Mouse (Mus musculus) liver, adult 2 months (tissue): ENCODE results near the gene Gm28043. TPM values are rescaled to one million over a fixed set of nuclear protein-coding genes. Genes with fewer than 3 reads are reported as not detected.

Experiments used
- DNase-seq: peaks from one replicate; pipeline ENCODE4 v3.0.0-alpha.2; 2011; ENCODE audit warnings: low read depth, low spot score; ENCODE audit errors: extremely low read depth
- H3K27ac ChIP-seq: fragments of 200-500 bp; replicated peaks from 2 replicates; pipeline ENCODE4 v1.5.1; 2012; ENCODE audit warnings: low read depth, mild to moderate bottlenecking, control low read depth, inconsistent platforms, low read length; ENCODE audit not compliant: insufficient read depth
- H3K27me3 ChIP-seq: fragments of 200-500 bp; 2 replicates; pipeline ENCODE4 v1.6.1; 2012; ENCODE audit warnings: mild to moderate bottlenecking, moderate library complexity, low read length, inconsistent platforms; ENCODE audit not compliant: control insufficient read depth, insufficient read depth
- H3K36me3 ChIP-seq: fragments of 200-500 bp; 2 replicates; pipeline ENCODE4 v1.6.1; 2012; ENCODE audit warnings: low read length, inconsistent platforms; ENCODE audit not compliant: control insufficient read depth, insufficient read depth
- H3K4me1 ChIP-seq: fragments of 200-500 bp; 2 replicates; pipeline ENCODE4 v1.6.1; 2011; ENCODE audit warnings: low read length; ENCODE audit not compliant: control insufficient read depth, insufficient read depth
- H3K4me3 ChIP-seq: fragments of 200-500 bp; 2 replicates; pipeline ENCODE4 v1.5.1; 2011; ENCODE audit warnings: low read depth, mild to moderate bottlenecking, control low read depth, low read length, moderate library complexity; ENCODE audit not compliant: insufficient read depth
- H3K79me2 ChIP-seq: fragments of 200-500 bp; 2 replicates; pipeline ENCODE4 v1.6.1; 2012; ENCODE audit warnings: inconsistent platforms, mild to moderate bottlenecking, low read length, moderate library complexity; ENCODE audit not compliant: control insufficient read depth, insufficient read depth
- H3K9ac ChIP-seq: fragments of 200-500 bp; 2 replicates; pipeline ENCODE4 v1.6.1; 2012; ENCODE audit warnings: low read depth, mild to moderate bottlenecking, control low read depth, inconsistent platforms, low read length
- CTCF ChIP-seq: fragments of 200-500 bp; IDR thresholded peaks from 2 replicates; pipeline ENCODE4 v1.5.1; 2011; ENCODE audit warnings: low read depth, low read length, control low read depth
- POLR2A ChIP-seq: fragments of 200-500 bp; IDR thresholded peaks from 2 replicates; pipeline ENCODE4 v1.6.1; 2011; ENCODE audit warnings: low read length, control low read depth; ENCODE audit not compliant: insufficient read depth; ENCODE audit errors: extremely low read depth
- WGBS: fragments of 180-500 bp; shearing (Covaris S2); methylation state at CpG from one replicate; pipeline ENCODE4 v1.1.7; 2018; 5-methylcytosine and 5-hydroxymethylcytosine counted together
- polyA plus RNA-seq: library from polyadenylated mRNA; depleted of rRNA; stranded (reverse); fragments of >200 nt; gene quantifications from 2 replicates; pipeline ENCODE4 v1.2.3, GENCODE M21; 2012
- total RNA-seq: library from RNA; depleted of rRNA; stranded (reverse); fragments of >200 nt; gene quantifications from 2 replicates; pipeline ENCODE4 v1.2.3, GENCODE M21; 2014

Gm28043 gene
- total and polyA plus RNA-seq, 2 experiments, result 0.60 to 1.9 TPM

DNA sequence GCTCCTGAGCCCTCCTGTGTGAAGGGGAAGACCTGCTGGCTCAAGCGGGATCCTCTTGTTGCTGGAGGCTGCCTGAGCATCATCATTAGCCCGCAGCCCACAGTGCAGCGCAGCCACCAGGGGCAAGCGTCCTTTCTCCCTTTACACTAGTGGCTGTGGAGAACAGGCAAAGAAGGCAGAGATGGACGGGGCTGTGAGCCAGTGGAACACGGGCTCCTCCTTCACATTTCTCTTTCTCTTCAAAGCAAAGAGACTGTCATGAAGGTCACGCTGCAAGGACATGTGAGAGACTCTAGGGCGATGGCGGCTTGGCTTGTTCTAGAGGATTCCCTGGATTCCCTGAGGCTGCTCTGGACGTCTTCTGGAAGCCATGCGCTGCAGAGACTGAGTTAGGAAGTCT is 26.3 kb downstream of the Gm28043 start:
- Histone ChIP-seq H3K27me3 (no peaks in the 10 kb centered on the region), H3K9ac (no peak overlapping the region), H3K79me2 (no peaks in the 10 kb centered on the region), H3K27ac (no peak overlapping the region), H3K4me1 (no peaks in the 10 kb centered on the region), H3K4me3 (no peak overlapping the region), H3K36me3 (peaks cover 14% of the 10 kb centered on the region)
- TF ChIP-seq CTCF, result no peak
- DNase-seq, result no peak
- WGBS, result 95% methylated on average over 11 of the region's 11 CpGs

DNA sequence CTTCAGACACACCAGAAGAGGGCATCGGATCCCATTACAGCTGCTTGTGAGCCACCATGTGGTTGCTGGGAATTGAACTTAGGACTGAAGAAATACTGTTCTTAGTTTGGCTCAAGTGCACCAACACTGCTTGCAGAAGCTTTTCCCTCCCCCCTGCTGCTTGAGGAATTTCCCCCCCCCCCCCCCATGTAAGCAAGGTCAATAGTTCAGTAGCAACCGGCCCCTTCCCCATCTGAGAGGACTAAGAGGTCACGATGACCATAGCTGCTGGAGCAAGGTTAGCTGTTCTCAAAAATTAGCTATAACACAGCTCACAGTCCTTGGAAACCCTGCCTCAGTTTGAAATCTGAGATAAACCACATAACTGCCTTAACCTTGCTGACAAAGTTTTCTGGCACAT is 27.5 kb downstream of the Gm28043 start:
- H3K4me1 ChIP-seq, result no peaks in the 10 kb centered on the region
- no peak overlapping the region for H3K9ac ChIP-seq
- no peaks in the 10 kb centered on the region for H3K27me3 ChIP-seq
- H3K27ac ChIP-seq, result no peak overlapping the region
- H3K4me3 ChIP-seq, result no peak overlapping the region
- no peaks in the 10 kb centered on the region for H3K79me2 ChIP-seq
- peaks cover 10% of the 10 kb centered on the region for H3K36me3 ChIP-seq
- no peak for DNase-seq
- TF ChIP-seq POLR2A (no peak), CTCF (no peak)
- 89% methylated on average over 3 of the region's 3 CpGs for WGBS

DNA sequence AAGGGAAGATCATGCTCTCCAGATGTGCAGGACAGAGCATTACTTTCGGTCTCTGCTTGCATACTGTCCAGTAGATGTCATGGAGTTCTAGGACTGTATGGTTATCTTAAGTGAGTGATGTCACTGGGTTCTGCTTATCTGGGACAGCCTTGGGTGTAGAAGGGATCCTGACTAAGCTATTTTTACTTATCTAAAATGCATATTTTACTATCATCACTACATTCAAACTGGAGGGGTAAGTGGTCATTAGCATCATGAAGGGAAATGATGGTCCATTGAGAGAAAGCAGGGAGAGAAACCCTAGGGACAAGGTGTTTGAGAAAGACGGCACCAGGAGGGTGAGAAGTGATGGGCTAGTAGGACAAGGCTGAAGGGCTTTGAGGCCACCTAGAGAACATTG is 43.6 kb downstream of the Gm28043 start:
- no peak overlapping the region for H3K27ac ChIP-seq
- DNase-seq, result no peak
- no peaks in the 10 kb centered on the region; the same call in none of the 2 replicates for H3K4me1 ChIP-seq

DNA sequence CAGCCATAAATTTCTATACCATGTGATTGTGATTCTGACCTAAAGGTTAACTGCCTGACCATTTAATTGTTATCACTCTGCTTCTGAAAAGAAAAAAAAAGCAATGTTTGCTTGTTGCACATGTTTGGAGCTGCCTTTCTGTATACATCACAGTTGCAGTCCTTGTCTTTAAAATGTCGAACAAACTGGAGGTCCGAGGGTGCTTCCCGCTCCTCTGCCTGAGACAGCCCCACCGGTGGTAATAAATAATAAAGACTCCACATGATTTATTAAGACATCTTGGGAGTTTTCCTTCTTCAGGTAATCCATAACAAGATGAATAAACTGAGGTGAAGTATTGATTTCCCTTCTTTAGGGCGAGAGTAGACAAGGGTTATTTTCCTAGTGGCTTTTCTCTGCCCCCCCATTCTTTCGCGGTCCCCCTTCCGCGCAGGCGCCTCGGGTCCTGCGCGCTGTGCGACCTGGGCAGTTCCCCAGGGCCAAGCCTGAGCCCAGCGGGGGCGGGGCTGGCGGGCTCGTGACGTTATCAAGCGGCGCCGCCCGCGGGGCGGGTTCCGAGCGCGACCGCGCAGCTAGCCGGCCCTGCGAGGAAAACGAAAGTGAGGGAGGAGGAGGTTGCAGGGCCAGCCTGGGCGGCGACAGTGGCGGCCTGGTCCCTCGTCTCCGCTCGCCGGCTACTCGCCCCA is 45.5 kb downstream of the Gm28043 start, which contains the start of gene Cmtr1:
Cmtr1 (plus strand) TSS at position 520 of the 686 bp plus-strand sequence.
- peaks cover 13% of the 10 kb centered on the region for H3K36me3 ChIP-seq
- H3K27ac ChIP-seq, result peak within 1 kb of the TSS; percentile 59
- peak; percentile 73 for DNase-seq
- H3K79me2 ChIP-seq, result peaks cover 16% of the 10 kb centered on the region; the same call in 1 of the 2 replicates
- H3K4me1 ChIP-seq, result no peaks in the 10 kb centered on the region; the same call in none of the 2 replicates
- TF ChIP-seq CTCF, result no peak
- peak; percentile 71 for TF ChIP-seq POLR2A
- no peaks in the 10 kb centered on the region for H3K27me3 ChIP-seq
- H3K9ac ChIP-seq, result peak within 1 kb of the TSS; percentile 95
- 1% methylated on average over 41 of the region's 41 CpGs for WGBS
- peak within 1 kb of the TSS; percentile 88 for H3K4me3 ChIP-seq

More for the DNA sequence above, 43.6 kb downstream of the Gm28043 start:
- Histone ChIP-seq H3K27me3 (no peaks in the 10 kb centered on the region), H3K4me3 (no peak overlapping the region), H3K9ac (no peak overlapping the region), H3K36me3 (peaks cover under 1% of the 10 kb centered on the region; the same call in 1 of the 2 replicates), H3K79me2 (peaks cover 5% of the 10 kb centered on the region; the same call in 1 of the 2 replicates)
- TF ChIP-seq CTCF, result no peak
- TF ChIP-seq POLR2A, result no peak
- WGBS, result 80% methylated on average over 2 of the region's 2 CpGs

DNA sequence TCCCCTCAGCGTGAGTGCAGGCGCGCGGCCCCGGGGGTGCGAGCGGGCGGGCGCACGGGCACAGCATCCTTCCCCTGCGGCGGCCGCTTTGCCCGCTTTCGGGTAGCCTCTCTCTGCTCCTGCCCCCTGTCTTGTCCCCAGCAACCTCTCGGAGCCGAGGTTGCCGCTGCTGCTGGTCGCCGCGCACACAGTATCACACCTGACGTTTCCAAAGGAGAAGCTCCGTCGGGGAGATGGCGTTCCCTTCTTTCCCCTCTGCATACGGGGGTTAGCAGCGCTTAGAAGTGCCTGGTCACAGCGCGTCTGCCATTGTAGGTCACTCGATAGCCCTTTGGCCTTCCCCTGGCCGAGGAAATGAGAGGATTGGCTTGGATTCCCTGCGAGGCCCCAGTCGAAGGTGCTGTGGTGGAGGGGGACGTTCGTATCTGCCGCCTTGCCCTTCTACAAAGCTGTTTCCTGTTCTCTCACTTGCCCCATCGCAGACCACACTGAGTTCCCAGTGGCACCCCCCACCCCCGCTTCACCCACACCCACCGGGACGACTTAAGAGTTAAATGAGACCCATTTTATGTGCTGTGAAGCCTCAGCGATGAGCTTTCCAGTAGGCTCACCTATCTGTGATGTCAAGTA is 46.2 kb downstream of the Gm28043 start:
- Histone ChIP-seq H3K9ac (peak overlapping the region; percentile 95), H3K36me3 (peaks cover 14% of the 10 kb centered on the region), H3K27me3 (no peaks in the 10 kb centered on the region), H3K79me2 (peaks cover 17% of the 10 kb centered on the region; the same call in 1 of the 2 replicates), H3K4me3 (peak overlapping the region; percentile 88), H3K27ac (peak overlapping the region; percentile 59), H3K4me1 (no peaks in the 10 kb centered on the region; the same call in none of the 2 replicates)
- peak; percentile 63 for DNase-seq
- under 1% methylated on average over 41 of the region's 41 CpGs for WGBS
- TF ChIP-seq CTCF (no peak), POLR2A (no peak)
